Mouse (Mus musculus) testis, adult 2 months (tissue): ENCODE measurements at regions not wholly inside any gene's neighbourhood (a gene's known extent, or its start where the extent isn't known, plus 50 kb on each side); places are given as distances from the start of the nearest gene placed in this dataset.

ENCODE experiments used
- CTCF ChIP-seq: fragments of 200-500 bp; IDR thresholded peaks from 2 replicates; pipeline ENCODE4 v1.5.1; 2012; ENCODE audit warnings: low read depth, mild to moderate bottlenecking, inconsistent platforms, low read length, moderate library complexity; ENCODE audit not compliant: control insufficient read depth, insufficient read depth, insufficient replicate concordance
- POLR2A ChIP-seq: fragments of 200-500 bp; IDR thresholded peaks from 2 replicates; pipeline ENCODE4 v1.6.1; 2012; ENCODE audit warnings: low read depth, mild to moderate bottlenecking, inconsistent platforms, low read length, moderate library complexity; ENCODE audit not compliant: control insufficient read depth

DNA sequence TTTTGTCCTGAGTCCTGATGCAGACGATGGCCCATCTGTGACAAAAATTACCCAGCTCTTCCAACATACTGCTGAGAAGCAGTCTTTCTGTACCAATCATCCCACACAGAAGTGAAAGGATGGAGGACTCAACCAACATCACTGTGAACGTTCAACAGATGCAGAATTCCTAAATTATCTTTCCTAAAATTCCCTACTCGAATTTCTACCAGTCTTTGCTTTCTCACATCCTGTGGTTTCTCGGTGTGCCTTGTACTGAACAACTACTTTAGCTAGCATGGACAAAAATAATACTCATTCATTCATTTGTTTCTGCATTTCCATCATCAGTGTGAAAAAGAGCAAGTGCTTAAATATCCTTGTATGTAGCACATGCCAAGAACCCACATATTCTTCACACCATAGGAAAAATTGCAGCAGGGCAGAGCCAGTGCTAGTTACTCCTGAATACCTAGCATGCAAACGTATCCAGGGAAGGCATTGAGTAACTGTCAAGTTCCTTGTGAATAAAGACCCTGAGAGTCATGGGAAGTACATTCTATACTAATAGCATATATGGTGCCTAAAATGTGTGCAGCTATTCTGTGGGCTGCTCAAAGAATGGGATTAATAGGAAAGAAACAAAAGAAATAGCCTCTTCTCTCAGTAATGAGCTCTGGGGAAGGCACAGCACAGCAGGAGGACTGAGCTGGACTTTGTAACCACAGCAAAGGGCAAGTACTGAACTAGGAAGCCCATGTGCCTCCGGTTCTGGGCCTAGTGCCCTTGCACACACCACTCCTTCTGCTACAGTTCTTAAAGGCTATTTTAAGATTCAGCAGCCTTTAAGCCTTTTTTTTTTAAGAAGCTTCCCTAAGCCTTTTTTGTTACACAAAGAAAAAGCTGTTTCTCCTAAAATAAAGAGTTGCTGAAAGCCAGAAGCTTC is 404.8 kb downstream of the Epha4 start:
- TF ChIP-seq CTCF (no peak), POLR2A (no peak)
